Mouse (Mus musculus) regulatory T cell (primary cell): ENCODE results near the gene Nipa1.
"Not testable (repeated sequence)": the region's sequence is repeated elsewhere in the genome, so short reads cannot be mapped to it uniquely, and the experiment has no call there.

Source experiments
- in situ Hi-C: fragments of 300-600 bp; cut with MboI, MseI; formaldehyde crosslinking; loops from one replicate; pipeline ENCODE4 v1.15.1; 2025; ENCODE audit warnings: high pct_unique_total_duplicates

The Nipa1 gene

GRCm38 (mm10) chr7:56019930-56020253 is at the start of gene Nipa1:
TSS of gene Nipa1 (minus strand) at chr7:56019954.
- in situ Hi-C loops, result no loop called here

- in situ Hi-C loops, result no loop called here
These were observed 46.9 kb upstream of the Nipa1 start for GRCm38 (mm10) chr7:56066634-56067033.

GRCm38 (mm10) chr7:56066136-56066535 is 46.4 kb upstream of the Nipa1 start:
- in situ Hi-C loops, result no loop called here

- in situ Hi-C loops, result no loop called here
These were observed 45.1 kb upstream of the Nipa1 start for GRCm38 (mm10) chr7:56064876-56065275.

GRCm38 (mm10) chr7:56055338-56055737 is 35.6 kb upstream of the Nipa1 start:
- in situ Hi-C loops, result no loop called here

GRCm38 (mm10) chr7:56052996-56053395 is 33.2 kb upstream of the Nipa1 start:
- in situ Hi-C loops, result no loop called here

- in situ Hi-C loops, result no loop called here
These were observed 30.7 kb upstream of the Nipa1 start for GRCm38 (mm10) chr7:56050487-56050911.

- in situ Hi-C loops, result no loop called here
These were observed 30.1 kb upstream of the Nipa1 start, which contains the start of gene Herc2 for GRCm38 (mm10) chr7:56049831-56050321. TSS of gene Herc2 (plus strand) at chr7:56050196.

GRCm38 (mm10) chr7:56047178-56047577 is 27.4 kb upstream of the Nipa1 start:
- in situ Hi-C loops, result no loop called here

- in situ Hi-C loops, result loop anchor here (5.0 kb wide), 1 partner anchor 53 kb away; no protein-coding TSS in a partner anchor
These were observed 24.5 kb upstream of the Nipa1 start for GRCm38 (mm10) chr7:56044267-56044629.

GRCm38 (mm10) chr7:56043577-56044266 is 24.0 kb upstream of the Nipa1 start:
- in situ Hi-C loops, result loop anchor here (5.0 kb wide), 1 partner anchor 54 kb away; no protein-coding TSS in a partner anchor

- in situ Hi-C loops, result loop anchor here (5.0 kb wide), 1 partner anchor 55 kb away; no protein-coding TSS in a partner anchor
These were observed 22.6 kb upstream of the Nipa1 start for GRCm38 (mm10) chr7:56042353-56042752.

GRCm38 (mm10) chr7:56023586-56023985 is 3.8 kb upstream of the Nipa1 start:
- in situ Hi-C loops, result no loop called here

GRCm38 (mm10) chr7:56018972-56019929 is 503 bp downstream of the Nipa1 start:
- in situ Hi-C loops, result no loop called here

- in situ Hi-C loops, result no loop called here
These were observed 1.2 kb downstream of the Nipa1 start for GRCm38 (mm10) chr7:56018446-56018971.

- in situ Hi-C loops, result no loop called here
These were observed 2.0 kb downstream of the Nipa1 start for GRCm38 (mm10) chr7:56017761-56018160.

- in situ Hi-C loops, result no loop called here
These were observed 3.9 kb downstream of the Nipa1 start for GRCm38 (mm10) chr7:56015837-56016236.

GRCm38 (mm10) chr7:56015172-56015571 is 4.6 kb downstream of the Nipa1 start:
- in situ Hi-C loops, result no loop called here

- in situ Hi-C loops, result not testable (repeated sequence)
These were observed 5.6 kb downstream of the Nipa1 start for GRCm38 (mm10) chr7:56014002-56014702.

- in situ Hi-C loops, result no loop called here
These were observed 6.3 kb downstream of the Nipa1 start for GRCm38 (mm10) chr7:56013261-56014001.

GRCm38 (mm10) chr7:56011018-56011333 is 8.8 kb downstream of the Nipa1 start:
- in situ Hi-C loops, result no loop called here
